Mouse (Mus musculus) embryonic facial prominence, embryonic 14.5 days (tissue): Measurements from ENCODE around the gene Catsperb. TPM values are rescaled to one million over a fixed set of nuclear protein-coding genes. Genes with fewer than 3 reads are reported as not detected.

ENCODE experiments used
- ATAC-seq: fragments of 200-750 bp; cut with Nextera tagmentation; 2 replicates; pipeline ENCODE4 v1.8.0; 2017; ENCODE audit warnings: low read depth, moderate number of reproducible peaks, moderate TSS enrichment
- DNase-seq: peaks from one replicate; pipeline ENCODE4 v3.0.0-alpha.2; 2015; ENCODE audit warnings: low spot score
- H3K27ac ChIP-seq: fragments of 300-500 bp; sonication (generic); replicated peaks from 2 replicates; pipeline ENCODE4 v1.5.1; 2014; ENCODE audit warnings: low read depth, mild to moderate bottlenecking, low read length, moderate library complexity
- H3K27me3 ChIP-seq: fragments of 300-500 bp; sonication (generic); replicated peaks from 2 replicates; pipeline ENCODE4 v1.6.1; 2014; ENCODE audit warnings: low read length; ENCODE audit not compliant: control insufficient read depth, insufficient read depth
- H3K36me3 ChIP-seq: fragments of 300-500 bp; sonication (generic); 2 replicates; pipeline ENCODE4 v1.6.1; 2014; ENCODE audit warnings: low read length, mixed read lengths; ENCODE audit not compliant: control insufficient read depth, insufficient read depth
- H3K4me1 ChIP-seq: fragments of 300-500 bp; sonication (generic); 2 replicates; pipeline ENCODE4 v1.6.1; 2014; ENCODE audit warnings: antibody characterized with exemption, low read length; ENCODE audit not compliant: control insufficient read depth, insufficient read depth
- H3K4me2 ChIP-seq: fragments of 300-500 bp; sonication (generic); 2 replicates; pipeline ENCODE4 v1.6.1; 2014; ENCODE audit warnings: low read depth, mild to moderate bottlenecking, low read length, moderate library complexity, mixed read lengths
- H3K4me3 ChIP-seq: fragments of 300-500 bp; sonication (generic); 2 replicates; pipeline ENCODE4 v1.5.1; 2014; ENCODE audit warnings: low read depth, mild to moderate bottlenecking, low read length
- H3K9ac ChIP-seq: fragments of 300-500 bp; sonication (generic); 2 replicates; pipeline ENCODE4 v1.6.1; 2014; ENCODE audit warnings: low read depth, mild to moderate bottlenecking, low read length, moderate library complexity, mixed read lengths
- H3K9me3 ChIP-seq: fragments of 300-500 bp; sonication (generic); 2 replicates; pipeline ENCODE4 v1.6.1; 2016; ENCODE audit warnings: low read length; ENCODE audit not compliant: control insufficient read depth
- WGBS: fragments of 180-500 bp; shearing (Covaris S2); extraction: QIAGEN DNeasy Blood & Tissue Kit; methylation state at CpG from one replicate; pipeline ENCODE4 v1.1.7; 2014; 5-methylcytosine and 5-hydroxymethylcytosine counted together
- microRNA-seq: library from miRNA; unstranded; fragments of <30 nt; microRNA quantifications from one replicate; pipeline ENCODE4, GENCODE M21; 2016; ENCODE audit warnings: borderline number of aligned reads
- polyA plus RNA-seq: library from polyadenylated mRNA; unstranded; fragments of >200 nt; fragmentation: Nextera tagmentation; extraction: Ambion mirVana; gene quantifications from 2 replicates; pipeline ENCODE4 v1.2.1, GENCODE M21; 2014

Catsperb gene
- polyA plus RNA-seq, 1 experiment from 2014 or later: not detected

- Histone ChIP-seq H3K4me1 (no peaks in the 10 kb centered on the region), H3K9ac (no peak overlapping the region), H3K27ac (no peak overlapping the region), H3K36me3 (no peaks in the 10 kb centered on the region), H3K4me2 (no peak overlapping the region), H3K9me3 (no peaks in the 10 kb centered on the region), H3K4me3 (no peak overlapping the region), H3K27me3 (no peaks in the 10 kb centered on the region)
- DNase-seq (no peak), ATAC-seq (no peak)
- WGBS: 92% methylated on average over 2 of the region's 2 CpGs
Measured at GRCm38 (mm10) chr12:101667502-101667901, 263.0 kb downstream of the Catsperb start.

Small RNA genes lying within 50 kb of the gene (microRNA-seq; reads per million reads assigned to microRNA genes)
- gene Gm24542: not detected
